Mouse (Mus musculus) WW6 (cell line): ENCODE measurements around the gene Pi16.
"Not testable (repeated sequence)": the region's sequence is repeated elsewhere in the genome, so short reads cannot be mapped to it uniquely, and the experiment has no call there.

ENCODE experiments used
- DNase-seq: peaks from one replicate; pipeline ENCODE4 v3.0.0-alpha.2; 2013; ENCODE audit warnings: low read depth, low spot score

Gene Pi16

DNA sequence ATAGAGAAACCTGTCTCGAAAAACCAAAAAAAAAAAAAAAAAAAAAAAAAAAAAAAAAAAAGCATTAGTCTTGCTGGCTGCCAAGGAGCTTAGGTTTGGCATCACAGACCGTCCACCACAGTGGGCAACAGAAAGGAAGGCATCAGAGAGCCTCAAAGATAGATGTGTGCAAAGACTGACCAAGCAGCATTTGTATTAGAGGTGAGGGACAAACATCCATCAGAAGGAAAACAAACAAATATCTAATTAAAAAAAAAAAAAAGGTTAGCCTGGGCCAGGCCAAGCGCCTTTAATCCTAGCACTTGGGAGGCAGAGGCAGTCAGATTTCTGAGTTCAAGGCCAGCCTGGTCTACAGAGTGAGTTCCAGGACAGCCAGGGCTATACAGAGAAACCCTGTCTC is at the start of gene Pi16:
Gene Pi16, plus strand, starts transcription at position 301 of the 400 bp plus-strand sequence.
- DNase-seq = not testable (repeated sequence)

GRCm38 (mm10) chr17:29267931-29268681 is 49.4 kb upstream of the Pi16 start:
- no peak for DNase-seq

DNA sequence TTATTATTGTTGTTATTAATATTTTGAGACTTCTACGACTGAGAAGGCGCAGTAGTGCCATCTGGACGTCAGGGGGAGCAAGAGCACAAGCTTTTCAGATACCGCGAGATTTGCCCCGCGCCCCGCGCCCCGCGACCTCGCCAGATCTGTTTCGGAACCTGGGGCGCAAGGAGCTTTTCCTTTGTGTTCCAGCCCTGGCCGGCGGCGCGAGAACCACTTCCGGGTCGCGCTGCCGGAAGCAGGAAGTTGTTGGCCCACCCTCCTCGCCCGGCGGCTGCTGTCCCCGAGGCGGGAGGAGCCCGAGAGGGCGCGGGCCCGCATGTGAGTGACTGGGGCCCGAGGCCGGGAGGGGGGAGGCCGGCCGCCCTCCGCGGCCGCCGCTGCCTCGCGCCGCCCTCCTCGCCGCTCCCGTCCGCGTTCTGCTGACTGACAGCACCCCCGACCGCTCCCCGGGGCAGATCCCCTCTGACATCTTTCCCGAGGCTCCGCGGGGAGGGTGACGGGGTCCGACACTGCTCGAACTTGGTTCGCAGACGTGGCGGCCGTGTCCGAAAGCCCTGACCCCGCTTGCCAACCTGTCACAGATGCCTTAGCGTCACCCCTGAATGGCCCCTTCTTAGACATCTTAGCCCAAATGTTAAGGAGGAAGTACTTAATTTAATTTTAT is 48.7 kb upstream of the Pi16 start, which contains the start of gene BC004004:
Gene BC004004, plus strand, starts transcription at position 107 of the 667 bp plus-strand sequence.
- peak; percentile 86 for DNase-seq

DNA sequence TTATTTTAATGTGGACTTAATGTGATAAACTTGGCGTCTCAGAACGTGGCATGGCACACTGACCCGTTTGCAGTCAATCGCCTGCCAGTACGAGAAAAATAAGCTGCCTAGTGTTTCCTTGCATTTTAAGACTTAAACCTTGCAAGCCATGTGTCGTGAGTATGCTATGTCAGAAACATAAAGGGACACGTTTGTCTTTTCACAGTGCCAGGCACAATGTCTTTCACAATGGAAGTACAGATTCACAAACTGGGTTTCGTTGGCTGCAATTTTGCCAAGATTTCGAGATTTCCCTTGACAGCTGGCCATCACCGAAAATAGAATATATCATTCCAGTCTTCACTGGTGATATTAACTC is 48.2 kb upstream of the Pi16 start:
- DNase-seq = no peak

GRCm38 (mm10) chr17:29270148-29270698 is 47.3 kb upstream of the Pi16 start:
- no peak for DNase-seq

- no peak for DNase-seq
Measured at GRCm38 (mm10) chr17:29273156-29273555, 44.3 kb upstream of the Pi16 start.

DNA sequence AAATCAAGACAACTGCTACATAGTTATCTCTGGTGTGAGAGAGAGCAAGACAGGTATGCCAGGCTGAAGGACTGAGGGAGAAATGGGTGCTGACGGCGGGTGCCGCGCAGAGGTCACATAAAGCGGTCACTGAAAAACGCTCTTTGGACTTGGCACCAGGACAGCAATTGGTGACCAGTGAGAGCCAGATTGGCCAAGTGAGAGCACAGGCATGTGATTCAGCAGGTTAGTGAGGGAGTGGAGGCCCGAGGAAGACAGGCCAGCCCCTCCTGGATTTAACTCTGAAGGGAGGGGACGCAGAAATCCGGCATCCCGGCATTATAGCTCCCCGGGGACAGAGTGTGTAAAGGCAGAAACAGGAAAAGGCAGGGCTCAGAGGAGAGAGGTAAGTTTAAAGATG is 43.6 kb upstream of the Pi16 start:
- DNase-seq = no peak

DNA sequence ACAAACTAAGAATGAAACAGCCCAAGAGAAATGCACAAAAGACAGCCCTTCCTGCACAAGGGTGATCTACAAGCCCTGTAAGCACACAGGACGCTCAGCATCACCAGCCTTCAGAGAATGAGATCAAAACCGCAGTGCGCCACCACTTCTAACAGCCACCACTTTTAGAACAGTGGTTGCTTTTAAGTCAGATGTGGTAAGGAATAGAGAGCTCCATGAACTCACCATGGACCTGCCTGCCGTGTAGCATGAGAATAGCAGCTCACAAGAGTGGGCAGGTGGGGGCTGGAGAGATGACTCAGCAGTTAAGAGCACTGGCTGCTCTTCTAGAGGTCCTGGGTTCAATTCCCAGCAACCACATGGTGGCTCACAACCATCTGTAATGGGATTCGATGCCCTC is 37.1 kb upstream of the Pi16 start:
- DNase-seq = no peak

GRCm38 (mm10) chr17:29281541-29281940 is 35.9 kb upstream of the Pi16 start:
- DNase-seq = no peak

DNA sequence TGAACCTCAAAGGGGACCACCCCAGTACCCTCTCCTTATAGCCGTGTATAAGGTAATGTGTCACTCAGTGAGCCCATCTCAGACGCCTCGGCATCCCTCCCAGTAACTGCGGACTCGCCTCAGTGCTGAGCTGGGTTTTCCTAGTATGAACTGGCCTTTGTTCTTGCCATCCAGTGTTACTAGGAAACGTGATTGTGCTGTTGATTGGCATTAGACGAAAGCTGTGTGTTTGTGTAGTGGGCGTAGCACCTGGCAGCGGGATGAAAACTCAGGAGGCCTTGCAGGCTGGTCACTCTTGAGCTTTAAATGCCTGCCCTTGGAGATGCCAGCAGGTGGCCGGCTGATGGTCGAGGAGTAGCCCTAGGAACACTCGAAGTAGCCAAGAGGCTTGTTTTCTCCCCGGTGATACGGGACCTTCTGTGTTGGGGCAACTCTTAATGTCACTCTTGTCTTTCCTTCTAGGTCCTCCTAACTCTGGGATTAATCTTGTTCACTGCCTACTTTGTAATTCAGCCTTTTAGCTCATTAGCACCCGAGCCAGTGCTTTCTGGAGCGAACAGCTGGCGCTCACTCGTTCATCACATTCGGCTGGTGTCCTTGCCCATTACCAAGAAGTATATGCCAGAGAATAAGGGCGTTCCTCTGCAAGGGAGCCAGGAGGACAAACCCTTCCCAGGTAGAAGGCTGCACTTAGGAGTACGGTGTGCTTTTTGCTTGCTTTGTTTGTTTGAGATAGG is 35.1 kb upstream of the Pi16 start:
- no peak for DNase-seq

DNA sequence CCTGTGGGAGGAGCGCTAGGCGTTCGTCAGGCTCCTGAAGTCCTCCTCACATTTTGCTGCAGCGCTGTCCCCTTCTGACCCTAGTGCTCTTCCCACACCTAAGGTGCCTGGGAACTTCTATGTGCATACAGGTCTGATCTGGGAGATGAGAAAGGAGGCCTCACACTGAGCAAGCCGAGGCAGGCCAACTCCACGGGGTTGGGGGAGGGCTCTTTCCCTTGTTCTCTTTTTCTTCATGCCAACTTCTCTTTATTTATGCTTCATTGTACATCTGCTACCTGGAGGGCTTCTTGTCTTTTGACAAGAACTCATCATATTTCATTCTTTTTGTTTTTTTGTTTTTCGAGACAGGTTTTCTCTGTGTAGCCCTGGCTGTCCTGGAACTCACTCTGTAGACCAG is 25.7 kb upstream of the Pi16 start:
- no peak for DNase-seq

- DNase-seq = no peak
Measured at GRCm38 (mm10) chr17:29292996-29293395, 24.5 kb upstream of the Pi16 start.

DNA sequence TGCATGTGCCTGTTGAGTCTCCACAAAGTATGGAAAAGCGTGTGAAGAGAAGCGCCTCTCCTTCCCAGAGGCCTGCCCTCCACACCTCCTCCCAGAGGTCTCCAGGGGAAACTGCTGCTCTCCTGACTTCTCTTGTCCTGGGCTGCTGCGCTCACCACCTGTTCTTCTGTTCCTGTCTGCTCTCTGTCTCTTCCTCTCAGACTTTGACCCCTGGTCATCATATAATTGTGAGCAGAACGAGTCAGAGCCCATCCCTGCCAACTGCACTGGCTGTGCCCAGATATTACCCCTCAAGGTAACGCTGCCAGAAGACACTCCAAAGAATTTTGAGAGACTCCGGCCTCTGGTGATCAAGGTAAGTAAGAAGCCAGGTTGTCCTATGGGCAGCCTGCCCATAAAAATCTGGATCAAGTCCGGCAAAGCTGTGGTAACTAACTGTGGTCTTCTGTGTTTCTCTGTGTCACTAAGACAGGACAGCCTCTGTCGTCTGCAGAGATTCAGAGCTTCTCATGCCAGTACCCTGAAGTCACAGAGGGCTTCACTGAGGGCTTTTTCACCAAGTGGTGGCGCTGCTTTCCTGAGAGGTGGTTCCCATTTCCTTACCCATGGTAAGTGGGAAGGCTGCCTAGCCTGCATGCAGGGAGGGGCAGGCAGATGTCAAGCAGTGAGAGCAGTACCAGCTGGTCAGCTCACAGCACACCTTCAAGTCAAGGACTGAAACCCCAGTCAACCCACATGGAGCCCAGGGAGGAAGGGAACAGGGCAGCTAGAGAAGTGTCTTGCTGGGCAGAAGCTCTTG is 23.5 kb upstream of the Pi16 start:
- no peak for DNase-seq

DNA sequence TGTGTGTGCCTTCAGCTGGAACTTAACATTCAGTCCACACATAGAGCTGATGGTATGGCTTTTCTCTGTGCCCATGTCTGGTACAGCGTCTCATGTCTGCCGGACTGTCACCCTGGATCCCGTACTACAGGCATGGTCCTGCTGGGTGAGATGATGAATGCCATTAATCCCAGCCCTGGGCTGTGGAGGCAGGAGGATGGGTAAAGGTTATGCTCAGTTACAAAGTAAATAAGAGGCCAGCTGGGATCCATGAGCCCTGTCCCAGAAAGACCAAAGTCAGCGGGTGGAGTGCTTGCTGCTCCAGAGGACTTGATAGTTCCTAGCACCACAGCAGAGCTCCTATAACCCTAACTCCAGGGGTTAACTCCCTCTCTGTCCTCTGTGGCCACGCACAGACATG is 21.6 kb upstream of the Pi16 start:
- no peak for DNase-seq

DNA sequence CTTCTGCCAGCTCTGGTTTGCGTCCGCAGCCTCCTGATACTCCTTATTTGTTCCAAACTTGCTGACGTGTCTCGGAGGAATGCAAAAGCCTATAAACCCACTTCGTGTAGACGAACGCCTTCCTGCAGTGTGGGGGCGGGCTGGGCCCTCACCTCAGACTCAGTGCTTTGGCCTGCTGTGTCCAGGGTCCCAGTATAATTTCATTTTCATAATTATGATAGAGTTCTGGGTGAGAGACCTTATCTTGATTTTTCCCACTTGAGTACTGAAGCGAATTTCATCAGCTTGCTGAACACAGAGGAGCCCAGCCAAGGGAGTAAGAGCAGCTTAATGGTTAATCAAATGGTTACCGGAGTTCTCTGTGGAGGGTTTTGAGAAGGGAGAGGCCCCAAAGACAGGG is 20.2 kb upstream of the Pi16 start:
- DNase-seq = no peak

DNA sequence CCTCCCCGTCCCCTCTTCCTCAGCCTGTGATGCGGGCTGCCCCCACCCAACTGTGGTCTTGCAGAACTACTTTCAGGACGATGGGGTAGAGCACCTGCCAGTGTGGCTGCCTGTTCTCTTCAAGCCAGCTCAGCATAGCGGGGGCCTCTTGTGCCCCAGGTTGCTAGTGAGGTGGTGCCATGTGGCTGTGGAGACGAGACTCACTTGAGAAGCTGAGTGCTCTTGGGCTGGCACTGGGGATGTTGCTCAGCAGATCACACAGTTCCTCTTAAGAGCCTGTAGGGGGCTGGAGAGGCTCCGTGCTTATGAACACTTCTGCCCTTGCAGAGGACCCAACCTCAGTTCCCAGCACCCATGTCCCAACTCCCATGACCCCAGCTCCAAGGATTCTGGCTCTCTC is 19.7 kb upstream of the Pi16 start:
- no peak for DNase-seq

DNA sequence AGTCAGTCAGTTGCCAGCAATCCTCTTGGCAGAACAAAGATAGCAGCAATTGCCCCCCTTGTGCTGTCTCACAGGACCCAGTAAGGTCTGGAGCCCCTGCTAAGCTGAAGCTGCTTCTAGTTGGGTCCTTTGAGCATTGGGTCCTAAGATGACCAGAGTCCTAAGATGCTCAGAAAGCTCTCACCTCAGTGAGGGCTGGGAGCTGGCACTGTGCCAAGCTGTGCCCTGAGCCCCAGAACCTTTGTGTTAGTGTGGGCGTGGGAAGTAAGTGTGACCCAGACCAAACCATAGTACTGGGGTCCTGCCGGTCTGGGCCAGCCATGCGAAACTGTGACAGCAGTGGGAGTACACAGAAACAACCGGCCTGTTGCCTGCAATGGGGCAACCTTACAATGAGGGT is 18.2 kb upstream of the Pi16 start:
- no peak for DNase-seq

DNA sequence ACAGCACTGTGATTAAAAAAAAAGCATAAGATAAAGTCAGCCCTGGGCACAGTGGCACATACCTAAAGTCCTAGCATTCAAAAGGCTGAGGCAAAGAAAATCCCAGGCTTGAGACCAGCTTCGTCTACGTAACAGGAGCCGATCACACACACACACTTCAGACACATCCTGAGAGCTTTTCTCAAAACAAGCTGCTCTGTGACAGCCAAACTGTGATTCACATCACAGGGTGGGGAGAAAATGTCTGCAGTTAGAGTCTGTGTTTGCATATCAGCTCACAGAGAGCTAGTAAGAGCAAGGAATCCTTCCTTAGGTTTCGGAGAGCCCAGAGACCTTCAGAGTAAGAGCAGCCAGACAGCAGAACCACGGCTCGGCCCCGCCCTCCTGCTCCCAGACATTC is 16.6 kb upstream of the Pi16 start:
- DNase-seq = no peak

DNA sequence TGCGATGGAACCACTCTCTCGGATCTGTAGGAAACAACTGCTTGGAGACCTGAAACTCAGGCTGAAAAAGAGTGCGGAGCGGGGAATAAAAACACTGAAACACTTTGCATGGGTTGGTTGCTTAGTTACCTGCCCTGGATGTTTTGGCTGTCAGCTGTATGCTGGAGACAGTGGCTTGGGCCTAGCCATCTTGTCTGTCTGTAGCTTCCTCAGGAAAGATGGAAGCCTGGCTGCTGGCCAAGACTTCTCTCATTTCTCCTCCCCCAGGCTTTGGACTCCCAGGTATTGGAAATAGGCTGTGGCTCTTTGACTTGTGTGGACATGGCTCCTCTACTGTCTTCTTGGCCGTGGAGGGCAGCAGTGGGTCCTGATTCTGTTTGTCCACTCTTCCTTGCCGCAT is 16.1 kb upstream of the Pi16 start:
- no peak for DNase-seq

GRCm38 (mm10) chr17:29302149-29302548 is 15.3 kb upstream of the Pi16 start:
- DNase-seq = no peak

DNA sequence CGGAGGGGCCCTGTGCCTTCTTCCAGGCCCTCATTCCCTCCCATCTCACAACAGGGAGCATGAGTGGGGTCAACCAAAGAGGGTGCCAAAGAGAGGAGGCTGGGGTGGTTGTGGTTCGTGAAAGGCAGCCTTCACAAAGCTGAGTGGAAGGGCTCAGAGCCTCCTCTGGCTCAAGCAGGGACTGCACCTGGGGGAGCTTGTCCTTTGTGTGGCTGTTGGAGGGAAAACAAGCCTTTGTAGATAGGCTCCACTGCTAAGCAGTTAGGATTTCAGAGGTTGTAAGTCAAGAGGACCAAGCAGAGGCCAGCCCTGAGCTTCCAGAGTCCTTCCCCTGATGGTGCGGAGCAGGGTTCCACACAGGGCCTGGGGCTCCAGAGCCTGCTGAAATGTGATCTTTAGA is 14.4 kb upstream of the Pi16 start:
- DNase-seq = no peak

DNA sequence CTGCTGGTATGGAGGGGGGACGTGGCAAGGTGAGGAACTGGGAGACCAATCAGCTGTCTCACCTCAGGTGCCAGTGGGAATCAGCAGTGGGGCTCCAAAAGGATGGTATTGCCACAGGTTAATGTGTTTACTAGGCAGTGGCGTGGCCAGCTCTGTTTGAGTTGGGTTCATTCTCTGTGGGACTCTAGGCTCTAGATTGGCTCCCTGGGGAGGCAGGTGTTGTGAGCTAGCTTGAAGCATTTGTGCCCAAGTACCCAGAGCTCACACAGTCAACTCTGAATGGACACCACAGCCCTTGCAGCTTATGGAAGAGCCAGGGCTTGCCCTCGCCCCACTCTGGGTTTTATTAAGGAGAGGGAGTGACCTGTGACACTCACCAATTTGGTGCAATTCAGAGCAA is 13.6 kb upstream of the Pi16 start:
- DNase-seq = no peak
